Mouse (Mus musculus) heart, embryonic 15.5 days (tissue): Measurements from ENCODE around the gene Col25a1. TPM values are rescaled to one million over a fixed set of nuclear protein-coding genes. Genes with fewer than 3 reads are reported as not detected.

ENCODE experiments used
- ATAC-seq: fragments of 200-750 bp; cut with Nextera tagmentation; replicated peaks from 2 replicates; pipeline ENCODE4 v1.8.0; 2017; ENCODE audit warnings: low read depth, moderate TSS enrichment; ENCODE audit not compliant: insufficient number of reproducible peaks, insufficient read depth, low FRiP score
- H3K27ac ChIP-seq: fragments of 300-500 bp; sonication (generic); 2 replicates; pipeline ENCODE4 v1.5.1; 2015; ENCODE audit warnings: mild to moderate bottlenecking, inconsistent platforms
- H3K27me3 ChIP-seq: fragments of 300-500 bp; sonication (generic); 2 replicates; pipeline ENCODE4 v1.6.1; 2015; ENCODE audit warnings: inconsistent platforms
- H3K36me3 ChIP-seq: fragments of 300-500 bp; sonication (generic); 2 replicates; pipeline ENCODE4 v1.6.1; 2015; ENCODE audit warnings: mild to moderate bottlenecking, inconsistent platforms
- H3K4me1 ChIP-seq: fragments of 300-500 bp; sonication (generic); replicated peaks from 2 replicates; pipeline ENCODE4 v1.6.1; 2015; ENCODE audit warnings: inconsistent platforms
- H3K4me2 ChIP-seq: fragments of 300-500 bp; sonication (generic); 2 replicates; pipeline ENCODE4 v1.6.1; 2015; ENCODE audit warnings: inconsistent platforms, mild to moderate bottlenecking, moderate library complexity
- H3K4me3 ChIP-seq: fragments of 300-500 bp; sonication (generic); 2 replicates; pipeline ENCODE4 v1.5.1; 2015; ENCODE audit warnings: mild to moderate bottlenecking, inconsistent platforms
- H3K9ac ChIP-seq: fragments of 300-500 bp; sonication (generic); 2 replicates; pipeline ENCODE4 v1.6.1; 2015; ENCODE audit warnings: mild to moderate bottlenecking, inconsistent platforms
- H3K9me3 ChIP-seq: fragments of 300-500 bp; sonication (generic); replicated peaks from 2 replicates; pipeline ENCODE4 v1.6.1; 2016; ENCODE audit warnings: inconsistent platforms
- WGBS: fragments of 180-500 bp; shearing (Covaris S2); methylation state at CpG from one replicate; pipeline ENCODE4 v1.1.7; 2015; ENCODE audit warnings: mixed read lengths; 5-methylcytosine and 5-hydroxymethylcytosine counted together
- polyA plus RNA-seq: library from polyadenylated mRNA; unstranded; fragments of >200 nt; fragmentation: Nextera tagmentation; extraction: Ambion mirVana; gene quantifications from 2 replicates; pipeline ENCODE4 v1.2.1, GENCODE M21; 2015

The Col25a1 gene
- polyA plus RNA-seq, 1 experiment from 2014 or later = 1.3 TPM

- no peaks in the 10 kb centered on the region for H3K9me3 ChIP-seq
- H3K9ac ChIP-seq = no peak overlapping the region
- H3K4me1 ChIP-seq = no peaks in the 10 kb centered on the region
- no peaks in the 10 kb centered on the region for H3K27me3 ChIP-seq
- H3K36me3 ChIP-seq = no peaks in the 10 kb centered on the region
- no peak overlapping the region for H3K4me3 ChIP-seq
- ATAC-seq = no peak
- H3K4me2 ChIP-seq = no peak overlapping the region
- H3K27ac ChIP-seq = no peak overlapping the region
- 73% methylated on average over 7 of the region's 7 CpGs for WGBS
Measured at GRCm38 (mm10) chr3:130362797-130363367, 231.6 kb downstream of the Col25a1 start.

DNA sequence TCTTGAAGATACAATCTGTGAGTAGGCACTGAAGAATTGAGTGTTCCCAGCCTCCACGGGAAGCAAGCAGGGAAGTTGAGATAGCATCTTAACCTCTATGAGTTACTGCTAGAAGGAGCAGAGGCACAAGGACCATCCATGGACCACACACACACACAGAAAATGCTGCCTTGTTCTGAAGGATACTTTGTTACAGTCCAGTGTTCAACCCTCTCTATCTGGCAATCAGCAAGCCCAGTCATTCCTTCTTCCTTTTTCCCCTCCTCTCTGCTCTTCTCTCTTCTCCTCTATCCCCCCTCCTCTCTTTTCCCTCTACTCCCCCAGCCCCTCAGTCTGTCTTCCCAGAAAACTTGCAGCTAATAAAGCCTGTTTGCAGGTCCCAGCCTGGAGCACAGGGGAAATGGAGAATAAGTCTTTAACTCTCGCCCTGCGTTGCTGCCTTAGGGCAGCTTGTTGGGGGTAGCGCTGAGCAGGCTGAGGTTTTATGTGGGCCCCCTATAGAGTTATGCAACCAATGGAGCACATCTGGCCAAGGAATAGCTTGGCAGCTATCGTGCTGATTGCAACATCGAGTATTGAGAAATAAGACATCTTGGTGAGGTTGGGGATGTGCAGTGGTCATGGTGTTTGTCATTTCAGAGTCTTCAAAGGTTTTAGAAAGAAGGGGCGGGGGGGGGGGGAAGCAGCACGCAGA lies 235.8 kb downstream of the Col25a1 start:
- no peaks in the 10 kb centered on the region for H3K9me3 ChIP-seq
- no peak overlapping the region for H3K27ac ChIP-seq
- H3K27me3 ChIP-seq = no peaks in the 10 kb centered on the region
- no peak for ATAC-seq
- 52% methylated on average over 8 of the region's 8 CpGs for WGBS
- H3K9ac ChIP-seq = no peak overlapping the region
- H3K36me3 ChIP-seq = no peaks in the 10 kb centered on the region
- H3K4me2 ChIP-seq = no peak overlapping the region
- H3K4me1 ChIP-seq = 0 out of 2 replicates have a peak, but pooled peaks cover 2% of the 10 kb centered on the region
- no peak overlapping the region for H3K4me3 ChIP-seq

DNA sequence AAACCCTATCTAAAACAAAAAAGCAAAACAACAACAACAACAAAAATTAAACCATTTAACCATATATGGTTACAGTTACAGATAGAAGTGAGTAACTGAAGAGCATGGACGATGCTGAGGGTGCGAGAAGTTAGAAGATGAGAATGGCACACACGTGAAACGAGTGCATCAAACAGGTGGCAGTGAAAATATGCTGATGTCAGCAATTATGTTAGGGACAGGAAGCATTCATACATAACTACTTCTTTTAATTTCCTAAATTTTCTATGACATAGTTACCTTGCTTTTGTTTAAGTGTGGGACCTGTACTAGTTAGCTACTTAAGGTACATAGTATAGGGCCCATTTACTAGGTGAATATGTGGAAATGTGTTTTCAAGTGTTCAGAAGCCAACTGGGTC lies 237.1 kb downstream of the Col25a1 start:
- no peak for ATAC-seq
- Histone ChIP-seq H3K4me1 (0 out of 2 replicates have a peak, but pooled peaks cover 2% of the 10 kb centered on the region), H3K9ac (no peak overlapping the region), H3K36me3 (no peaks in the 10 kb centered on the region), H3K27me3 (no peaks in the 10 kb centered on the region), H3K27ac (no peak overlapping the region), H3K4me2 (no peak overlapping the region), H3K4me3 (no peak overlapping the region), H3K9me3 (no peaks in the 10 kb centered on the region)
- WGBS = 88% methylated on average over 4 of the region's 4 CpGs

GRCm38 (mm10) chr3:130369113-130369512 lies 237.8 kb downstream of the Col25a1 start:
- 88% methylated on average over 1 of the region's 1 CpGs for WGBS
- H3K4me3 ChIP-seq = no peak overlapping the region
- no peak overlapping the region for H3K27ac ChIP-seq
- H3K27me3 ChIP-seq = no peaks in the 10 kb centered on the region
- H3K4me1 ChIP-seq = 0 out of 2 replicates have a peak, but pooled peaks cover 2% of the 10 kb centered on the region
- H3K4me2 ChIP-seq = no peak overlapping the region
- no peaks in the 10 kb centered on the region for H3K9me3 ChIP-seq
- ATAC-seq = no peak
- no peak overlapping the region for H3K9ac ChIP-seq
- no peaks in the 10 kb centered on the region for H3K36me3 ChIP-seq

GRCm38 (mm10) chr3:130370167-130370566 lies 238.9 kb downstream of the Col25a1 start:
- WGBS = 61% methylated on average over 5 of the region's 5 CpGs
- Histone ChIP-seq H3K4me1 (0 out of 2 replicates have a peak, but pooled peaks cover 2% of the 10 kb centered on the region), H3K4me2 (no peak overlapping the region), H3K27ac (no peak overlapping the region), H3K4me3 (no peak overlapping the region), H3K9ac (no peak overlapping the region), H3K27me3 (no peaks in the 10 kb centered on the region), H3K36me3 (no peaks in the 10 kb centered on the region), H3K9me3 (no peaks in the 10 kb centered on the region)
- ATAC-seq = no peak

DNA sequence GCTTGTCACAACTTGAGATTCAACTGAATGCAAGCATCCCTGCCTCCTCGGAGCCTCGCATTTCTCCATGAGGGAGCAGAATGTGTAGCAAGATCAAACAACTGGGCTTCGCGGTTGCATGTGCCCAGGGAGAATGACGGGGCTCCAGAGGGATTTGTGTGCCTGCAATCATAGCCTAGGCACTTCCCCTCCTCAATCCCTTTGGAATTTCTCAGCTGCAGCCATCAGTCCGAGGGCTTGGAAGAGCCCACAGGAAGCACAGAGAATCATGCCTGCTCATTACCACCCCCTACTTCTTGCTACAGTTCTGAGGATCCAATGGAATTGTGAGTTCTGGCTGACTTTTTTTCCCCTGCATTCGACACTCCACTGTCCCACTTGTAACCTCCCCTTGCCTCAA lies 241.8 kb downstream of the Col25a1 start:
- H3K9ac ChIP-seq = no peak overlapping the region
- no peak overlapping the region for H3K27ac ChIP-seq
- H3K36me3 ChIP-seq = no peaks in the 10 kb centered on the region
- no peak overlapping the region for H3K4me2 ChIP-seq
- no peaks in the 10 kb centered on the region for H3K27me3 ChIP-seq
- H3K9me3 ChIP-seq = no peaks in the 10 kb centered on the region
- no peak for ATAC-seq
- H3K4me1 ChIP-seq = 0 out of 2 replicates have a peak, but pooled peaks cover 2% of the 10 kb centered on the region
- no peak overlapping the region for H3K4me3 ChIP-seq
- WGBS = 43% methylated on average over 7 of the region's 7 CpGs

DNA sequence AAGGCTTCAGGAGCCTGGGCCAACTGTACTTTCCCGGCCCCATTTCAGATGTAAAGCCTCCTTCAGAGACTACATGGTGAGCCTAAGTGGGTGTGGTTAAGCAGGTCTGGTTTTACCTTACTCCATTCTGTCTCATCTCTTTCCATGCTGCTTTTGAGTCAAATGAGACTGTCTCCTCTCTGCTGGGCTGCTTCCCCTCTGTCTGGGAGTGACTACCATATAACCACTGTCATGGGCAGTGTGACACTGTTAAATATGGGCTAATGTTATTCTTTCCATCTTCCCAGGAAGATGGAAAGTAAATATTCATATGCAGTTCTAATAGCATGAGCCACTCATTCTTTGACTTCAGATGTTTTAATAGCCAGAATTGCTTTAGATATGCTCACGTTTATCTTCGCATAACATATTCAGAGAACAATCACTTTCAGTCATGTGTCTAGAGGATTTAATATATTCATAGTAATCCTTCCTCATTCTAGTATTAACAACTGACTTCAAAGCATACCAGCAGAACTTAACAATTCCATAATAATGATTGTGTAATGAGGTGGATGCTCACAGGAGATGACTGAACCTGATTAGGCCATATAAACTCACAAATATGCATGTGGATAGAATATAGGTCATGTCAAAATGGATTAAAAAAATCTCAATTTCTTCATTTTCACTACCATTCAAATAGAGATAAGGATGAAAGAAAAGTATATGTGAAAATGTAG lies 243.5 kb downstream of the Col25a1 start:
- ATAC-seq = no peak

DNA sequence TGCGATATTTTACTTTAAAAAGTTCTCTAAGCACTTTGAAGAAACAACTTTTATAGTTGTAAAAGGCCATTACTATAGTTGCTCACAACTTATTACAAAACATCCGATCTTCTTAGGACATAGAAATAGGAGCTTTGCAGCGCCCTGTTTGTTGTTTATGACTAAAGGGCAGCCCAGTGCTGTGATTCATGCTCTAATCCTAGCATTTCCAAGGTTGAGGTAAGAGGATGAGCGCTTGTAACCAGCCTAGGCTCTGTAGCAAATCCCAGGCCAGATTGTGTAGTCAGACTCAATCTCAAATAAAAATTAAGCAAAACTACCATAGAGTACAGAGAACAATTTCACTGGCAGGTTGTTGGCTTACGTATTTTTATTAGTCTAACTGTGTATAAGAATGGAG lies 246.5 kb downstream of the Col25a1 start:
- 92% methylated on average over 5 of the region's 5 CpGs for WGBS

More for the DNA sequence above, 243.5 kb downstream of the Col25a1 start:
- no peaks in the 10 kb centered on the region for H3K27me3 ChIP-seq
- H3K9me3 ChIP-seq = no peaks in the 10 kb centered on the region
- 76% methylated on average over 3 of the region's 3 CpGs for WGBS
- no peak overlapping the region for H3K4me3 ChIP-seq
- H3K4me1 ChIP-seq = 0 out of 2 replicates have a peak, but pooled peaks cover 2% of the 10 kb centered on the region
- no peaks in the 10 kb centered on the region for H3K36me3 ChIP-seq
- H3K9ac ChIP-seq = no peak overlapping the region
- H3K27ac ChIP-seq = no peak overlapping the region
- H3K4me2 ChIP-seq = no peak overlapping the region

GRCm38 (mm10) chr3:130378626-130379025 lies 247.3 kb downstream of the Col25a1 start:
- ATAC-seq = no peak

More for the DNA sequence above, 246.5 kb downstream of the Col25a1 start:
- Histone ChIP-seq H3K9ac (no peak overlapping the region), H3K4me3 (no peak overlapping the region), H3K36me3 (no peaks in the 10 kb centered on the region), H3K9me3 (no peaks in the 10 kb centered on the region), H3K4me1 (no peaks in the 10 kb centered on the region), H3K27ac (no peak overlapping the region), H3K4me2 (no peak overlapping the region), H3K27me3 (no peaks in the 10 kb centered on the region)
- no peak for ATAC-seq

GRCm38 (mm10) chr3:130380299-130380845 lies 249.1 kb downstream of the Col25a1 start:
- no peak for ATAC-seq
- WGBS = 85% methylated on average over 5 of the region's 5 CpGs

More at GRCm38 (mm10) chr3:130378626-130379025, 247.3 kb downstream of the Col25a1 start:
- no peak overlapping the region for H3K27ac ChIP-seq
- no peak overlapping the region for H3K9ac ChIP-seq
- no peaks in the 10 kb centered on the region for H3K36me3 ChIP-seq
- 72% methylated on average over 9 of the region's 9 CpGs for WGBS
- H3K4me3 ChIP-seq = no peak overlapping the region
- no peaks in the 10 kb centered on the region for H3K4me1 ChIP-seq
- no peaks in the 10 kb centered on the region for H3K9me3 ChIP-seq
- no peak overlapping the region for H3K4me2 ChIP-seq
- H3K27me3 ChIP-seq = 0 out of 2 replicates have a peak, but pooled peaks cover 4% of the 10 kb centered on the region

DNA sequence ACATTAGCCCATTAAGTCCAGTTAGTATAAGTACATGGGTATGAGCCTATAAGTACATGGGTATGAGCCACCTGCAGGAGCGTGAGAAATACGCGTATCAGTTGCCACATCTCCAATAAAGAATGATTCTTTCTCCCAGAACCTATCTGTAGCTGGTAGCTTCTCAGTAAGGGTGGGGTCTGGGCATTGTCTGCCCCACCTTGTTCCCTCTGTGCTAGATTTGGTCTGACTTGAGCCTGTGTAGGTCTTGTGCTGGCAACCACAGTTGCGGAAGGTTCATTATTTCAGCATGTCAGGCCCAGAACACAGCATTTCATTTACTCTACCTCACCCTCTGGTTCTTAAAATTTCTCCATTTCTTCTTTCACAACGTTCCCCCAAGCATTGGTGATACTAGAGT lies 250.4 kb downstream of the Col25a1 start:
- WGBS = 87% methylated on average over 5 of the region's 5 CpGs
- H3K4me1 ChIP-seq = 0 out of 2 replicates have a peak, but pooled peaks cover 3% of the 10 kb centered on the region
- no peak overlapping the region for H3K27ac ChIP-seq
- no peak overlapping the region for H3K4me2 ChIP-seq
- no peak overlapping the region for H3K9ac ChIP-seq
- H3K9me3 ChIP-seq = no peaks in the 10 kb centered on the region
- H3K36me3 ChIP-seq = no peaks in the 10 kb centered on the region
- no peak overlapping the region for H3K4me3 ChIP-seq
- H3K27me3 ChIP-seq = 0 out of 2 replicates have a peak, but pooled peaks cover 4% of the 10 kb centered on the region
- ATAC-seq = no peak

More at GRCm38 (mm10) chr3:130380299-130380845, 249.1 kb downstream of the Col25a1 start:
- Histone ChIP-seq H3K9ac (no peak overlapping the region), H3K36me3 (no peaks in the 10 kb centered on the region), H3K4me3 (no peak overlapping the region), H3K27me3 (0 out of 2 replicates have a peak, but pooled peaks cover 4% of the 10 kb centered on the region), H3K9me3 (no peaks in the 10 kb centered on the region), H3K4me1 (no peaks in the 10 kb centered on the region), H3K27ac (no peak overlapping the region), H3K4me2 (no peak overlapping the region)
